Mouse (Mus musculus): ENCODE results near the gene Ralgps1. TPM values are rescaled to one million over a fixed set of nuclear protein-coding genes. Genes with fewer than 3 reads are reported as not detected.

Ralgps1 gene
- total RNA-seq (2021), result 10 to 100 TPM; 60.2 to 72.7 TPM

GRCm38 (mm10) chr2:33370777-33371647 is at the start of gene Ralgps1:
Ralgps1 (minus strand) TSS chr2:33371486.
- peak; percentile 96 to 97 for DNase-seq

DNA sequence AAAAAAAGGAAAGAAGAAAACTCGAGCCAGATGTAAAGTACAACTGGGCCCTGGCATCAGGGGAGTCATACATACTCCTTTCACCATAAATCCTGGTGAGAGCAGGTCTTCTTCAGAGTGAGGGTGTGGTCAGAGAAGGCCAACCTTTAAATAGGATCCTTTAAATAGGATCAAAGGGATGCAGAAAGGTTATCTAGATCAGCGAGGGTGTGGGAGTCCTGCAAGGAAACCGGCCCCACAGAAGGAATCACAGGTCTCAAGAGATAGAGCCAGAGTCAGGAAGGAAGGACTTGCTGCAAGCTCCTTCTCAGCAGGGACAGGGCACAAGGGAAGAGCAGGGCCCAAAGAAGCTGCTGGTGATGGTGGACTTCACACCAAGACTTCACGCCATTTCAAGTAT is 46.2 kb upstream of the Ralgps1 start:
- no peak for DNase-seq

- DNase-seq, result no peak
Observed at GRCm38 (mm10) chr2:33414019-33414418, 42.7 kb upstream of the Ralgps1 start.

- DNase-seq, result no peak
Observed at GRCm38 (mm10) chr2:33412111-33412510, 40.8 kb upstream of the Ralgps1 start.

DNA sequence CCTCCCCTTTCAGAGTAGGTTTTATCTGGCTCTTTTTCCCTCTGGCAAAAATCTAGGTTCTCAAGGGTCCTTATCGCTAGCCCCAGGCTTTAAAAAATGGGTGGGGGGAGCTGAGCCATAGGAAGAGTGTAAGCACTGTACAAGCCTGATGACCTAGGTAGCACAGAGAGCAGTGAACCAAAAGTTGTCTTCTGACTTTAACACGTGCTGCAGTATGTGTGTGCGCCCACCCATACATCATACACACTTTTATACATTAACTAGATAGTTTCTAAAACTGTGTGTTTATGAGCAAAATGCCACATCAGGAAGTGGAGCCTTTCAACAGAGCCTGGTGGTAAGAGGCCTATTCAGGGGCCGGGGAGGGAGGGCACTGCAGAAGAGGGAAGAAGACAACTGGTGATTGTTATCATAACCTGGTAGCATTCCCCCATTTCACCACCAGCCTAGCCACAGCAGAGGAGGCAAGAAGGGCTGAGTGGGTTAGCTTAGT is 32.3 kb upstream of the Ralgps1 start:
- no peak for DNase-seq

DNA sequence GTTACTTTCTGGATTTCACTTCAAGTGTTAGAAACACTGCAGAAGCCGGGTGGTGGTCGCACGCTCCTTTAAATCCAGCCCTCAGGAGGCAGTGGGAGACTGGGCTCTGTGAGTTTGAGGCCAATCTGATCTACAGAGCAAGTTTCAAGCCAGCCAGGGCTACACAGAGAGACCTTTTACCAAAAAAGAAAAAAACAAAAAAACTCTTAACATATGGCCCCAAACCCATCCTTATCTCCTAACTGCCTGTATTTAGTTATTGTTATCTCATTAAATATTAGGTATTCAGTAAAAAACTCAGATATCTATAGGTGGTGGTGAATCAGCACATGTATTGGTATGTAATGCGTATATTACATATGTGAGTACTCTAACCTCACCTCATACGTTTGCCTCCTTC is 31.4 kb upstream of the Ralgps1 start:
- DNase-seq, result no peak

GRCm38 (mm10) chr2:33402236-33402635 is 30.9 kb upstream of the Ralgps1 start:
- DNase-seq, result peak; percentile 69 to 75

GRCm38 (mm10) chr2:33401217-33401616 is 29.9 kb upstream of the Ralgps1 start:
- DNase-seq, result no peak

- no peak for DNase-seq
Observed at GRCm38 (mm10) chr2:33400541-33400940, 29.3 kb upstream of the Ralgps1 start.

DNA sequence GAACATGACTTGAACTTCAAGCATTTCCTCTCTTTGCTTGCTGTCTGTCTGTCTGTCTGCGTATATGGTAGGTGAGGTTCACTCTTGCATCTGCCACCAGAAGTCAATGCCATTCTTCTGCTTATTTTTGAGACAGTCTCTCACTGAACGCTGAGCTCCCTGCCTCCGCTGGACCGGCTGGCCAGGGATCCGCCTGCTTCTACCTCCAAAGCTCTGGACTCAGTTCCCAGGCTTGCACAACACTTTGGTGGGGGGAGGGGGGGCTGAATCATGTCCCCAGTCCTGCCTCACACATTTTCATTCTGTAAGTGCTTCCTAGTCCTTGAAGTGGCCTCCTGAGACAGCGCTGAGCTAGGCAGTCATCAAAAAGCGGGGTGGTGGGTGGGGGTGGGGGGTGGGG is 27.8 kb upstream of the Ralgps1 start:
- DNase-seq, result no peak

GRCm38 (mm10) chr2:33397036-33397435 is 25.8 kb upstream of the Ralgps1 start:
- no peak for DNase-seq

GRCm38 (mm10) chr2:33395053-33395452 is 23.8 kb upstream of the Ralgps1 start:
- DNase-seq, result no peak

GRCm38 (mm10) chr2:33393951-33394635 is 22.8 kb upstream of the Ralgps1 start:
- peak; percentile 55 to 65 for DNase-seq

- DNase-seq, result no peak
Observed at GRCm38 (mm10) chr2:33393021-33393420, 21.7 kb upstream of the Ralgps1 start.

DNA sequence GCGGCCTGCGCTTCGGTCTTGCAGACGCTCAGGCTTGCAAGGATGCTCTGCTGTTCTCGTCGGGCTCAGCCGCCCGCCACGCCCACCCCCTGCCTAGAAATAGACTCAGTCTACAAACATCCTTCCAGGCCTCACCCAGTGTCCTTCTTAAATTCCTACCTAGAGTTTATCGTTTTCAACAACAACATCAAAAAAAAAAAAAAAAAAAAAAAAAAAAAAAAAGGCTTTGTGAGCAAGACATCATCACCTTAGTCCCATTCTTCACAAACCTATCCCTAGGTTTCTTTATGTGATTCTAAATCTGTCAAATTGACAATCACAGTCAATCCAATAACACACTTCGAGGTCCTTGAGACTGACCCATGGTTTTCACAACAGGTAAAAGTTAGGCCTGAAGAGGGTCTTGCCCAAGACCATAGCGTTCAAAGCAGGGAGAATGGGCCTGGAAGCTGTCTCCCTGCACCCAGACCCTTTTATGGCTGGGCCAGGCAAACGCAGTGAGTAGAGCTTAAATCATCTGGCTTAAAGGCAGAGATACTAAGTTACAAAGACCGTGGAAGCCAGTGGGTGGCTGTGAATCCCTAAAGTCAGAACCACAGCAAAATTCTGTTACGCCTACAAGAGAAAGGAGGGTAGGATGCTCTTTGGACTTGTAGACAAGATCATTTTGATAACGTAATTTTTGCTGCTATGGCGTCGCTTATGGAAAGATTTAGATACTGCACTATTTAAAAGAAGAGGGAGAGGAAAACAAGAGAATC is 542 bp upstream of the Ralgps1 start:
- DNase-seq, result no peak

DNA sequence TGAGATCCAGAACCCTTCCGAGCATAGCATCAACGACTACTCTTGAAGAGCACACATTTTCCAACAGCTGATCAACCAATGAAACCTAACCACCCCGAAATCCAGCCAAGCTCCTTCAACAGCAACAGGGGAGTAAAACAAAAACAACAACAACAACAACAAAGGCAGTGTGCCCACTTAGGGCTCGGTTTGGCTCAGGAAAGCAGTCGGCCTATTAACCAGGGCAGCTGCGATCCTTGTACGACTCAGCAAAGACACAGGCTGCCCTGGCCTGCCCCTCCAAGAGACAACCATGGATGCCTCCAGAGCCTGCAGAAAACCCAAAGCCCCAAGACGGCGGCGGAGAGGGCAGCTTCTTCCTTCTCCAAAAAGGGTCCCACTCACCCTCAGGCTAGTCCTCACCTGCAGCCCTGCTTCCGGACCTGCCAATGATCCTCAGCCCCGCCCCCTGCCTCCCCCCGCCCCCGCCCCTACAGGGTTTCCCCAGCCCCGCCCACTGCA is 960 bp downstream of the Ralgps1 start:
- DNase-seq, result no peak

- DNase-seq, result no peak
Observed at GRCm38 (mm10) chr2:33369453-33369852, 1.8 kb downstream of the Ralgps1 start.

GRCm38 (mm10) chr2:33368486-33368885 is 2.8 kb downstream of the Ralgps1 start:
- DNase-seq, result no peak

DNA sequence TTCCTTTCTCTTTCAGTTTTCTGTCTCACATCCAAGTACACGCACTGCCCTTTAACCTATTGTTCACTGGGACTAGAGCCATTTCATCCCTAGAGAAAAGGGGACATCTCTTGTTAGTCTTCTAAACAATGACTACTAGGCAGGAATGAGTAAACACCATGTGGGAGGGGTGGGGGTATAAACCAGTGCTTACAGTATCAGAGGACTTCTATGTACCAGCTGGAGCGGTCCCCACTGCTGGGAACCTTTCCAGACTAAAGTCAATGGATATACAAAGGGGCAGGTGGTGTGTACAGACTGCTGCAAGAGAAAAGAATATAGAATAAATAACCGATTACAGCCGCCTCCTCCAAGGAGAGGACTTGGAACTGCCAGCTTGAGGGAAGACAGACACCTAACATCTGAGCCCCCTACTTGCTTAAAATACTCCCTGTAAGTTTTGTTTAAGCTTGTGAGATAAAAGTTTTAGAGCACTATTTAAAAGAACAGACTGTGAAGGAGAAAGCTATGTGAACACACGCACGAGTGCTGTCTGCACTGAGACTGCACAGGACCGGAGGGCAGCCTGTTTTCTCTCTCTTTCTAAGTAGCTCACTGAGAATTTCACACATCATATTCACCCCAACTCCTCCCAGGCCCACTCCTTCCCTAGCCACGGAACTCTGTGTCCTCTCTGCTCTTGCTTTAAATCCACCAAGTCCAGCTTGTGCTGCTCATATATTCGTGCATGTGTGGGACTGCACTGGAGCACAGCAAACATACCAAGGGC is 5.4 kb downstream of the Ralgps1 start:
- DNase-seq, result peak in 1 of 2 experiments; percentile 49

GRCm38 (mm10) chr2:33364656-33365055 is 6.6 kb downstream of the Ralgps1 start:
- no peak for DNase-seq

GRCm38 (mm10) chr2:33363890-33364289 is 7.4 kb downstream of the Ralgps1 start:
- no peak for DNase-seq
